Mouse (Mus musculus): ENCODE data around the gene Lcp1. TPM values are rescaled to one million over a fixed set of nuclear protein-coding genes. Genes with fewer than 3 reads are reported as not detected.
"Not testable (repeated sequence)": the region's sequence is repeated elsewhere in the genome, so short reads cannot be mapped to it uniquely, and the experiment has no call there.

The Lcp1 gene
- polyA plus RNA-seq (2015; fragmentation: Nextera tagmentation; extraction: Ambion mirVana), result 53.4 and 62.6 TPM in 2 replicates

DNA sequence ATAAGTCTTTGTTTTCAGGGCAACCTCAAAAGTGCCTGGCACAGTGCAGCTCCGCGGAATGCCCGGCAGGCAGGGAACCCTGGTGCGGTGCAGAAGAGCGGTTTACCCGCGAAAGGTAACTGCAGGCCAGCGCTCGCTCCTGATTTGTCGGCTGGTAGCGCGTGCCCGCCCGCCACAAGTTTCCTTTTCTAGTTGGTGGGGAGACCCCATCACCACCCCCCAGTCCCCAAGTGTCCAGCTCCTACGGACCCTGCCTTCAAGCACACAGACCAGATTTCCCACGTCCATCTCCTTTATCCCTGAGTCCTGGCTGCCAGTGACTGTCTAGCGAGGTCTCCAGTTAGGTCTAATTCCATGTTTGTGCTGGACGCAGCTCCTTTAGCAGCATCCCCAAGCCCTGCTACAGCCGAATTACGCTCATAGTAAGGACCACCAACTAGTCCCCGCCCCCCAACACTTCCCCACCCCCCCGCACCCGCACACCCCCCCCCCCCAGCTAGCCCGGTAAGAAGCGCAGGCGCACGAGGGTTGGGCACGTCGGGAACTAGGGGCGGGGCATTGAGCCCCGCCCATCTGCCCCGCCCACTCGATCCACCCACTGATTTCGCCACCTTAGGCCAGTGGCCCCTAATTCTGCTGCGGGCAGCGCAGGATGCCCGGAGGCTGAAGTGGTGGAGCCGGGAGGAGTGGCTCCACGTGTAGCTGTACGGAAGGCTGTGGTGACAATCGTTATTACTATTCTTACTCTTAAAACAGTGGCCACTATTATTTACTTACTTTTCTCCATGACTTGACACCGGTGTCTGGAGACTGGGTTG is at the start of gene Lcp1, which contains the start of gene Lrrc63:
Gene Lcp1 (plus strand): TSS at position 601 of the 818 bp plus-strand sequence.
Gene Lrrc63 (minus strand): TSS at position 381 of the 818 bp plus-strand sequence.
- H3K9ac ChIP-seq, result peak within 1 kb of the TSS; percentile 60
- H3K36me3 ChIP-seq, result no peaks in the 10 kb centered on the region
- under 1% methylated on average over 42 of the region's 42 CpGs for WGBS
- H3K4me3 ChIP-seq, result peak within 1 kb of the TSS; percentile 66
- peaks cover 23% of the 10 kb centered on the region; the same call in 1 of the 2 replicates for H3K4me1 ChIP-seq
- H3K9me3 ChIP-seq, result no peaks in the 10 kb centered on the region
- no peaks in the 10 kb centered on the region for H3K27me3 ChIP-seq
- H3K27ac ChIP-seq, result peak within 1 kb of the TSS; percentile 70
- ATAC-seq (ENCODE audit: borderline replicate concordance, extremely low read depth, low FRiP score, low TSS enrichment), result peak; percentile 94
- H3K4me2 ChIP-seq, result peak within 1 kb of the TSS; percentile 94

- H3K4me2 ChIP-seq, result no peak overlapping the region
- no peaks in the 10 kb centered on the region for H3K4me1 ChIP-seq
- H3K36me3 ChIP-seq, result no peaks in the 10 kb centered on the region
- ATAC-seq (ENCODE audit: borderline replicate concordance, extremely low read depth, low FRiP score, low TSS enrichment), result no peak
- no peaks in the 10 kb centered on the region for H3K27me3 ChIP-seq
- no peak overlapping the region for H3K27ac ChIP-seq
- WGBS, result 86% methylated on average over 5 of the region's 5 CpGs
- H3K9ac ChIP-seq, result no peak overlapping the region
- no peak overlapping the region for H3K4me3 ChIP-seq
- H3K9me3 ChIP-seq, result no peaks in the 10 kb centered on the region
Observed at GRCm38 (mm10) chr14:75102956-75103355, 27.9 kb upstream of the Lcp1 start.

GRCm38 (mm10) chr14:75121658-75122057 is 9.2 kb upstream of the Lcp1 start:
- no peak overlapping the region for H3K4me2 ChIP-seq
- H3K4me3 ChIP-seq, result no peak overlapping the region
- H3K27me3 ChIP-seq, result no peaks in the 10 kb centered on the region
- WGBS, result 65% methylated on average over 8 of the region's 8 CpGs
- no peak overlapping the region for H3K9ac ChIP-seq
- no peak overlapping the region for H3K27ac ChIP-seq
- H3K36me3 ChIP-seq, result no peaks in the 10 kb centered on the region
- H3K4me1 ChIP-seq, result no peaks in the 10 kb centered on the region
- no peaks in the 10 kb centered on the region for H3K9me3 ChIP-seq
- no peak for ATAC-seq (ENCODE audit: borderline replicate concordance, extremely low read depth, low FRiP score, low TSS enrichment)

DNA sequence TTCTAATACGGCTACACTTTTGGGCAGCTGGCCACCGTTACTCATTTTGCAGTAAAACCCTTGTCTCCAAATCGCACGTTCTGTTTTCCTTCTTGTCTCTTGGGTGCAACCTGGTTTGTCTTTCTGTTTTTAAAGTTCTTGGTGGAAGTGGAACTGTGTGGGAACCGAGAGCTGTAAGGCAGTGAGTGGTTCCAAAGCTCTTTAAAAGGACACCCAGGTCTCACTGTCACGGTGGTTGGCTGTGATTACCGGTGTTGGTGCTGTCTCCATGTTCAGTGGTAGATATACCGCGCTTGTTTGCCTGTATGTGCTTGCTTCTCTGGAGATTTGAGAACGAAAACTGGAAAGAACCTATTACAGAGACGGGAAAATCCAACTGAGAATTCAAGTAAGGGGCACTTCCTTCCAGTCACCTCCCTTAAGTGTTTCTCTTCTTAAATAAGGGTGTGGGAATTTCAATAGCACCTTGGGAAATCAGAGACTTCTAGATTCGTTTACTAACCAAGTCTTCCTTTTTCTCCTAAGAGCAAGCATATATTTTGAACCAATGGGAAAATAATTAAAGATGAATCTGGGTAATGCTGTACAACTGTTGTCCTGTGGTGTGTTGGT is 529 bp downstream of the Lcp1 start:
- Histone ChIP-seq H3K4me3 (peak overlapping the region; percentile 66), H3K4me1 (peaks cover 26% of the 10 kb centered on the region; the same call in 1 of the 2 replicates), H3K9me3 (no peaks in the 10 kb centered on the region), H3K9ac (peak overlapping the region; percentile 1; the same call in 1 of the 2 replicates), H3K36me3 (no peaks in the 10 kb centered on the region), H3K27me3 (no peaks in the 10 kb centered on the region), H3K27ac (0 out of 2 replicates have a peak overlapping the region, but pooled peaks have one; percentile 27), H3K4me2 (peak overlapping the region; percentile 94)
- ATAC-seq (ENCODE audit: borderline replicate concordance, extremely low read depth, low FRiP score, low TSS enrichment), result no peak
- 2% methylated on average over 12 of the region's 12 CpGs for WGBS

DNA sequence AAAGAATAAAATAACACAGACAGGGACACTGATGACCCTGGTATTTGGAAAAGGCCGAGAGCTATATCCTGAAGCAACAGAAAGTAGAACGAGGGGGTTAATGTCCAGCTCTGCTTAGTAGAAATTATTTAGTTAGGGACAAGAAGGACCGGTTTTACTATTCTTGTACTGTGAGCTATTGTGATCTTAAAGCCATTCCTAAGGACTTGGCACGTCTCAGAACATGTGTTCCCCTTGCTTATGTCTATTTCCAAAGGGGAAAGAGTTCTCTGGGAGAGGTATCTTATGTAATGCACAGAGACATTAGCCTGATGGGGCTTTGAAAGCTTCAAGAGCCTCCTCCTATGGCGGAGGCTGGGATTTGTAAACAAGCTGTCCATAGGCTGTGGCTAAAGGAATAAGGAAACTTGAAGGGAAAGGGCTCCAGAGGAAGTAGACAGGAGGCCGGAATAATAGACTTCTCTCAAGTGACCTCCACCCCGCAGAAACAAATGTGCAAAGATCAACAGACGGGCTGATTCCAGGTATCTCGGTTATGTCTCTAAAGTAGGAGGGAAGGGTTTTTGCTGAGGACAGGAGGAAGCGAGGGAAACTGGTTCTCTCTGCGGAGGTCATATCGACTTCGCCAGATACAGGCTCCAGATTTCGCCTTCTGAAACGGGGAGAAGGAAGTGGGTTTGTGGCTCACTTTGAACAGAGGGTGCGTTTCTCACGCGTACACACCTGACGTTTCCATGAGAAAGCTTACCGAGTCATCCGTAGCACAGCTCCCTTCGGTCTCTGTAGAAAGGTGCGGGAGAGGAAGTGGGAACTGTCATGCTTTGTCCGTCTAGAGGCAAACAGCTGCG is 5.4 kb downstream of the Lcp1 start:
- Histone ChIP-seq H3K36me3 (no peaks in the 10 kb centered on the region), H3K9me3 (no peaks in the 10 kb centered on the region), H3K4me1 (peaks cover 13% of the 10 kb centered on the region; the same call in 1 of the 2 replicates), H3K9ac (peak overlapping the region; percentile 20; the same call in 1 of the 2 replicates), H3K4me2 (peak overlapping the region; percentile 52), H3K27ac (peak overlapping the region; percentile 76), H3K4me3 (peak overlapping the region; percentile 40), H3K27me3 (no peaks in the 10 kb centered on the region)
- 38% methylated on average over 25 of the region's 25 CpGs for WGBS
- peak; percentile 43; the same call in 1 of the 2 replicates for ATAC-seq (ENCODE audit: borderline replicate concordance, extremely low read depth, low FRiP score, low TSS enrichment)

GRCm38 (mm10) chr14:75138503-75138902 is 7.6 kb downstream of the Lcp1 start:
- Histone ChIP-seq H3K4me2 (no peak overlapping the region), H3K36me3 (no peaks in the 10 kb centered on the region), H3K9ac (no peak overlapping the region), H3K9me3 (no peaks in the 10 kb centered on the region), H3K27ac (no peak overlapping the region), H3K27me3 (no peaks in the 10 kb centered on the region), H3K4me1 (peaks cover 6% of the 10 kb centered on the region; the same call in 1 of the 2 replicates), H3K4me3 (no peak overlapping the region)
- peak; percentile 75; the same call in 1 of the 2 replicates for ATAC-seq (ENCODE audit: borderline replicate concordance, extremely low read depth, low FRiP score, low TSS enrichment)
- 50% methylated on average over 10 of the region's 10 CpGs for WGBS

DNA sequence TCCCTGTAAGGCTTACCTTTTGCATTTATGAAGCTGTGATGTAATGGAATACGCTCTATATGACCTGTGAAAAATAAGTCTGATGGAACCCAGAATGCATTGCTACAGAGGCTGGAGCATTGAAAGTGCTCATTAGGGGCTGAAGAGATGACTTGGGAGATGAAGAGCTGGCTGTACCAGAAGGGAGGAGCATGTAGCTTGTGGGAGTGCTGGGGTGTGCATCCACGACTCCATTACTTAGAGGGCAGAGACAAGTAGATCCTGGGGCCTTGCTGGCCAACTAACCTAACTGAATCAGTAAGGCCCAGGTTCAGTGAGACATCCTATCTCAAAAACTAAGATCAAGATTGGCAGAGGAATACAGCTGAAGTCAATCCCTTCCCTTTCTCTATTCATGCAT is 8.3 kb downstream of the Lcp1 start:
- no peak for ATAC-seq (ENCODE audit: borderline replicate concordance, extremely low read depth, low FRiP score, low TSS enrichment)
- Histone ChIP-seq H3K36me3 (no peaks in the 10 kb centered on the region), H3K4me1 (peaks cover 6% of the 10 kb centered on the region; the same call in 1 of the 2 replicates), H3K9ac (no peak overlapping the region), H3K4me3 (no peak overlapping the region), H3K4me2 (no peak overlapping the region), H3K27ac (no peak overlapping the region), H3K27me3 (no peaks in the 10 kb centered on the region), H3K9me3 (no peaks in the 10 kb centered on the region)
- WGBS, result 85% methylated on average over 2 of the region's 2 CpGs

GRCm38 (mm10) chr14:75147706-75148105 is 16.8 kb downstream of the Lcp1 start:
- ATAC-seq (ENCODE audit: borderline replicate concordance, extremely low read depth, low FRiP score, low TSS enrichment); H3K4me3 ChIP-seq; H3K27me3 ChIP-seq; H3K4me2 ChIP-seq; H3K4me1 ChIP-seq; H3K36me3 ChIP-seq; H3K9me3 ChIP-seq; H3K9ac ChIP-seq; H3K27ac ChIP-seq: not testable (repeated sequence)
- 76% methylated on average over 2 of the region's 2 CpGs for WGBS

GRCm38 (mm10) chr14:75148229-75148628 is 17.3 kb downstream of the Lcp1 start:
- no peaks in the 10 kb centered on the region for H3K9me3 ChIP-seq
- 0 out of 2 replicates have a peak overlapping the region, but pooled peaks have one; percentile 29 for H3K27ac ChIP-seq
- H3K36me3 ChIP-seq, result no peaks in the 10 kb centered on the region
- H3K9ac ChIP-seq, result no peak overlapping the region
- H3K27me3 ChIP-seq, result no peaks in the 10 kb centered on the region
- 0 out of 2 replicates have a peak overlapping the region, but pooled peaks have one; percentile 13 for H3K4me2 ChIP-seq
- 46% methylated on average over 9 of the region's 9 CpGs for WGBS
- peaks cover 10% of the 10 kb centered on the region for H3K4me1 ChIP-seq
- no peak overlapping the region for H3K4me3 ChIP-seq
- no peak for ATAC-seq (ENCODE audit: borderline replicate concordance, extremely low read depth, low FRiP score, low TSS enrichment)

- Histone ChIP-seq H3K9ac (no peak overlapping the region), H3K27me3 (no peaks in the 10 kb centered on the region), H3K27ac (0 out of 2 replicates have a peak overlapping the region, but pooled peaks have one; percentile 9), H3K9me3 (no peaks in the 10 kb centered on the region), H3K4me3 (no peak overlapping the region), H3K4me1 (peaks cover 15% of the 10 kb centered on the region), H3K36me3 (no peaks in the 10 kb centered on the region), H3K4me2 (no peak overlapping the region)
- no peak for ATAC-seq (ENCODE audit: borderline replicate concordance, extremely low read depth, low FRiP score, low TSS enrichment)
- WGBS, result 44% methylated on average over 2 of the region's 2 CpGs
Observed at GRCm38 (mm10) chr14:75150653-75151052, 19.8 kb downstream of the Lcp1 start.

DNA sequence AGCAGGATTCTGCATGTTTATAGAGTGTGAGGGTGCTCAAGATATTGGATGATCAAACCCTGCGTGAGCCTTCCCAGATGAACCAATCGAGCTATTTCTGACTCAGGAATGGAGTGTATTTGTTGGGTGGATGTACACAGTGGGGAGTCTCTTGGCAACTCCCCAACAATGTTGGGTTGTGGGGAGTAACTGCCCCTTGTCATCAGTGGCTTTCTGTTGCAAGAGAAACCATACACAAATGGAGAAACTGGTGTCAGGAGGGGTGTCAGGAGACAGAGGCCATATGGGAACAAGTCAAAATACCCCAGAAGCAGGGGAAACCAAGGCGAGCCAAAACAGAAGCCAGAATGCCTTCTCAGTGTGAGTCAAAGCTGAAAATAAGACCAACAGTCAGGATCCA is 20.2 kb downstream of the Lcp1 start:
- Histone ChIP-seq H3K4me3 (no peak overlapping the region), H3K4me2 (no peak overlapping the region), H3K27me3 (no peaks in the 10 kb centered on the region), H3K27ac (0 out of 2 replicates have a peak overlapping the region, but pooled peaks have one; percentile 9), H3K9ac (no peak overlapping the region), H3K36me3 (no peaks in the 10 kb centered on the region), H3K4me1 (peaks cover 15% of the 10 kb centered on the region), H3K9me3 (no peaks in the 10 kb centered on the region)
- peak; percentile 92 for ATAC-seq (ENCODE audit: borderline replicate concordance, extremely low read depth, low FRiP score, low TSS enrichment)
- WGBS, result 55% methylated on average over 3 of the region's 3 CpGs

Measured in lung, embryonic 15.5 days (tissue).